Mouse (Mus musculus) intestine, postnatal 0 days (tissue): ENCODE results near the gene Slc44a2. TPM values are rescaled to one million over a fixed set of nuclear protein-coding genes. Genes with fewer than 3 reads are reported as not detected.

ENCODE experiments used
- ATAC-seq: fragments of 200-750 bp; cut with Nextera tagmentation; 2 replicates; pipeline ENCODE4 v1.8.0; 2017; ENCODE audit warnings: mild to moderate bottlenecking, moderate TSS enrichment, moderate library complexity
- H3K27ac ChIP-seq: fragments of 300-500 bp; sonication (generic); 2 replicates; pipeline ENCODE4 v1.5.1; 2014; ENCODE audit warnings: mild to moderate bottlenecking, low read depth, low read length, moderate library complexity
- H3K27me3 ChIP-seq: fragments of 300-500 bp; sonication (generic); replicated peaks from 2 replicates; pipeline ENCODE4 v1.6.1; 2014; ENCODE audit warnings: low read length, mixed read lengths; ENCODE audit not compliant: control insufficient read depth, insufficient read depth
- H3K36me3 ChIP-seq: fragments of 300-500 bp; sonication (generic); 2 replicates; pipeline ENCODE4 v1.6.1; 2014; ENCODE audit warnings: mild to moderate bottlenecking, moderate library complexity; ENCODE audit not compliant: control insufficient read depth, insufficient read depth
- H3K4me1 ChIP-seq: fragments of 300-500 bp; sonication (generic); replicated peaks from 2 replicates; pipeline ENCODE4 v1.6.1; 2014; ENCODE audit warnings: antibody characterized with exemption, low read length, mixed read lengths; ENCODE audit not compliant: control insufficient read depth, insufficient read depth
- H3K4me2 ChIP-seq: fragments of 300-500 bp; sonication (generic); replicated peaks from 2 replicates; pipeline ENCODE4 v1.6.1; 2014; ENCODE audit warnings: low read depth, mild to moderate bottlenecking, moderate library complexity
- H3K4me3 ChIP-seq: fragments of 300-500 bp; sonication (generic); 2 replicates; pipeline ENCODE4 v1.5.1; 2014; ENCODE audit warnings: low read depth, low read length
- H3K9ac ChIP-seq: fragments of 300-500 bp; sonication (generic); 2 replicates; pipeline ENCODE4 v1.6.1; 2014; ENCODE audit warnings: mild to moderate bottlenecking, low read depth, low read length
- H3K9me3 ChIP-seq: fragments of 300-500 bp; sonication (generic); 2 replicates; pipeline ENCODE4 v1.6.1; 2016; ENCODE audit warnings: mixed run types; ENCODE audit not compliant: control insufficient read depth
- CTCF ChIP-seq: sonication (generic); IDR thresholded peaks from 2 replicates; pipeline ENCODE4 v1.5.1; 2016; ENCODE audit warnings: low read depth, mild to moderate bottlenecking, control low read depth, antibody characterized with exemption, moderate library complexity
- WGBS: fragments of 180-500 bp; shearing (Covaris S2); extraction: QIAGEN DNeasy Blood & Tissue Kit; methylation state at CpG from one replicate; pipeline ENCODE4 v1.1.7; 2014; 5-methylcytosine and 5-hydroxymethylcytosine counted together
- polyA plus RNA-seq: library from polyadenylated mRNA; unstranded; fragments of >200 nt; fragmentation: Nextera tagmentation; extraction: Ambion mirVana; gene quantifications from 2 replicates; pipeline ENCODE4 v1.2.1, GENCODE M21; 2015

The Slc44a2 gene
- polyA plus RNA-seq, 1 experiment from 2014 or later: 13.3 TPM

DNA sequence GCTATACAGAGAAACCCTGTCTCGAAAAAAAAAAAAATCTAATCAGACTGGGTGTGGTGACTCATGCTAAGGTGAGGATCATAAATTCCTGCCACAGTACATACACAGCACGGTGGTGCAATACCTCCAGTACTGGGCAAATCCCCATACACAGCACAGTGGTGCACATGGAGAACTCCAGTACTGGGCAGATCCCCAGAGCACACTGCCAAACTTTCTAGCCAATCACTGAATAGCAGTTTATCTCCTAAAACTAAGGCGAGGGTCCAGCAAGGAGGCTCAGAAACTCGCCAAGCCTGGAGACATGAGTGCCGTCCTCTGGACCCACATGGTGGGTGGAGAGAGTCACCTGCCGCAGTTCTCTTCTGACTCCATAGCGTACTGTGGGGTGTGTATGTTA is 30.7 kb downstream of the Slc44a2 start:
- Histone ChIP-seq H3K36me3 (peaks cover 22% of the 10 kb centered on the region), H3K4me1 (no peaks in the 10 kb centered on the region), H3K4me3 (no peak overlapping the region), H3K27me3 (no peaks in the 10 kb centered on the region), H3K9ac (no peak overlapping the region), H3K9me3 (no peaks in the 10 kb centered on the region), H3K4me2 (no peak overlapping the region), H3K27ac (no peak overlapping the region)
- no peak for TF ChIP-seq CTCF
- ATAC-seq: peak; percentile 94
- WGBS: 56% methylated on average over 7 of the region's 7 CpGs

GRCm38 (mm10) chr9:21351702-21352377 is 31.3 kb downstream of the Slc44a2 start:
- Histone ChIP-seq H3K4me1 (no peaks in the 10 kb centered on the region), H3K9ac (no peak overlapping the region), H3K27ac (no peak overlapping the region), H3K4me3 (no peak overlapping the region), H3K9me3 (no peaks in the 10 kb centered on the region), H3K4me2 (no peak overlapping the region), H3K27me3 (no peaks in the 10 kb centered on the region), H3K36me3 (peaks cover 22% of the 10 kb centered on the region)
- ATAC-seq: no peak
- WGBS: 91% methylated on average over 4 of the region's 4 CpGs
- TF ChIP-seq CTCF: no peak

GRCm38 (mm10) chr9:21352463-21353372 is 32.2 kb downstream of the Slc44a2 start:
- no peak overlapping the region for H3K27ac ChIP-seq

DNA sequence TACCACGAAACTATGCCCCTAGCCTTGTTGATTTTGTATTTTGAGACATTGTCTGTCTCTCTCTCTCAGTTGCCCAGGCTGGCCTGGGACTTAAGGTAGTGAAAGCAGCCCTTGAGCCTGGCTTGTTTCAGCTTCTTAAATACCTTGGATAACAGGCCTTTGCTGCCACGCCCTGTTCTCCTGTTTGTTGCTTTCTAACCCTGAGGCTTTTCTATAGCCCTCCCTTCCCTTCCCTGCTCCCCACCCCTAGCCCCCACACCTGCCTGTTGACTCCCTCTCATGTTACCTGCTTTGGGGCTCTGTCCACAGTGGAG is 32.8 kb downstream of the Slc44a2 start:
- H3K27ac ChIP-seq: no peak overlapping the region
- no peak overlapping the region for H3K9ac ChIP-seq
- no peak overlapping the region for H3K4me3 ChIP-seq
- H3K4me2 ChIP-seq: no peak overlapping the region
- H3K27me3 ChIP-seq: no peaks in the 10 kb centered on the region
- peaks cover 14% of the 10 kb centered on the region for H3K36me3 ChIP-seq
- H3K4me1 ChIP-seq: no peaks in the 10 kb centered on the region
- whole genome bisulfite sequencing: 77% methylated on average over 2 of the region's 2 CpGs
- no peaks in the 10 kb centered on the region for H3K9me3 ChIP-seq
- TF ChIP-seq CTCF: no peak
- ATAC-seq: no peak

More at GRCm38 (mm10) chr9:21352463-21353372, 32.2 kb downstream of the Slc44a2 start:
- no peak for TF ChIP-seq CTCF
- H3K36me3 ChIP-seq: peaks cover 20% of the 10 kb centered on the region
- no peaks in the 10 kb centered on the region for H3K9me3 ChIP-seq
- WGBS: 61% methylated on average over 20 of the region's 20 CpGs
- ATAC-seq: no peak
- H3K27me3 ChIP-seq: no peaks in the 10 kb centered on the region
- no peaks in the 10 kb centered on the region for H3K4me1 ChIP-seq
- no peak overlapping the region for H3K9ac ChIP-seq
- no peak overlapping the region for H3K4me2 ChIP-seq
- no peak overlapping the region for H3K4me3 ChIP-seq

DNA sequence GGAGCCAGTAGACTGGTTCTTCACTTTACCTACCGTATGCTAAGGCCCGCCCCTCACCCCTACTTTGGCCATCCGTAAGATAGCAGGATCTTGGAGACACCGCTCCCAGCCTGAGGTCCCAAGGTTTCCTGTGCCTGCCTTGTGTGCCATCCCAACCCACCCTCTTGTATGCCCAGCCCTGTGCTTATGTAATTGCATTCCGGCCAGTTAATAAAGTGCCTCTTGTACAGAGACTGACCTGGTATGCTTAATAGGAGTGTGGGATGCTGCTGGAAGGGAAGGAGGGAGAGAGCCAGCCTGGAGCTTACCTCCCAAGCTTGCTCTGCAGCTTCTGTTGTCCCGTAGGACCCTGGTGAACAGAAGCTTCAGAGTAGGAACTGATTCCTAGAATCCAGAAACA is 34.3 kb downstream of the Slc44a2 start:
- no peak for ATAC-seq
- no peak for TF ChIP-seq CTCF
- Histone ChIP-seq H3K4me2 (no peak overlapping the region), H3K27ac (no peak overlapping the region), H3K9ac (no peak overlapping the region), H3K4me3 (no peak overlapping the region), H3K4me1 (no peaks in the 10 kb centered on the region), H3K36me3 (peaks cover 14% of the 10 kb centered on the region; the same call in 1 of the 2 replicates), H3K27me3 (no peaks in the 10 kb centered on the region), H3K9me3 (no peaks in the 10 kb centered on the region)
- WGBS: 85% methylated on average over 6 of the region's 6 CpGs

- Histone ChIP-seq H3K4me2 (no peak overlapping the region), H3K36me3 (peaks cover 10% of the 10 kb centered on the region; the same call in 1 of the 2 replicates), H3K9me3 (no peaks in the 10 kb centered on the region), H3K4me1 (no peaks in the 10 kb centered on the region), H3K9ac (no peak overlapping the region), H3K27ac (no peak overlapping the region), H3K4me3 (no peak overlapping the region), H3K27me3 (no peaks in the 10 kb centered on the region)
- WGBS: 0% methylated on average over 1 of the region's 1 CpGs
- peak; percentile 90 for TF ChIP-seq CTCF
- ATAC-seq: peak; percentile 23; the same call in 1 of the 2 replicates
These were observed 36.7 kb downstream of the Slc44a2 start for GRCm38 (mm10) chr9:21356981-21357718.
